Mouse (Mus musculus) left cerebral cortex, adult 8-10 months (tissue): Measurements from ENCODE around the gene Fto. TPM values are rescaled to one million over a fixed set of nuclear protein-coding genes. Genes with fewer than 3 reads are reported as not detected.

Source experiments
- DNase-seq, 2 experiments: peaks; one replicate each; pipeline ENCODE4 v3.0.0; 2022; ENCODE audit warnings: low spot score in 2 of 2
- total RNA-seq, 4 experiments: library from RNA; stranded (reverse); gene quantifications; 2 replicates each; pipeline ENCODE4 v1.2.4; 2022

Fto gene
- total RNA-seq, 4 experiments from 2014 or later = 155 to 180 (median 173) TPM

DNA sequence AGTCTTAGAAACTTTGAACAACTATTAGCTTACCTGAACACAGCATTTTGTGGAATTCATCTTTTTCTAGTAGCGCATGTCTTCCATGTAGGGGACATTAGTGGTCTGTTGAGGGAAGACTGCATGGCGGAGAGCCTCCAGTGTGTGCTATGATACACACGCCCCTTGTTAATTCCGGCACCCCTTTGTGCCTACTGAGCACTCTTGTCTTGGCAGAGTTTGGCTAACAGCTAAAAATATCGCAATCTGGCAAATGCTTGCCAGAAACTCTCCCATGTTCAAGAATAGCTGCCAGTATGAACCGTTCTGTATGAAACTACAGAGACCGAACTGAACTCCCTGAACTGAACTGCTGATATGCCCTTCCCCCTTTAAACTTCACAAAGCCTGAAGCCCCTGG, 10.2 kb downstream of the Fto start:
- DNase-seq = no peak

DNA sequence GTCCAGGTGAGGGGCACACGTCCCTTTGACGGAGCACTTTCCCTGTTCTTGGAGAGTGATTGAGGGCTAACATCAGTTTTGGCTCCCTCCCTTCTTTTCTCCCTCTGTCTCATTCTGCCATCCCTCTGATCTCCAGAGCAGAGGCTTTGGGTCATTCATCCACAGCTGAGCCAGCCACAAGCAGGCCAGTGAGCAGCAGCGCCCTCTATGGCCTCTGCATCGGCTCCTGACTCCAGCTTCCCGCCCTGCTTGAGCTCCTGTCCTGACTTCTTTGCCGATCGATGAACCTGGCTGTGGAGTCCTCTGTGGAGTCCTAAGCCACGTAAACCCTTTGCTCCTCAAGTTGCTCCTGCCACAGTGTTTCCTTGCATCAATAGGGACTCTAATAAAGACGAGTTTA, 10.9 kb downstream of the Fto start:
- no peak for DNase-seq

DNA sequence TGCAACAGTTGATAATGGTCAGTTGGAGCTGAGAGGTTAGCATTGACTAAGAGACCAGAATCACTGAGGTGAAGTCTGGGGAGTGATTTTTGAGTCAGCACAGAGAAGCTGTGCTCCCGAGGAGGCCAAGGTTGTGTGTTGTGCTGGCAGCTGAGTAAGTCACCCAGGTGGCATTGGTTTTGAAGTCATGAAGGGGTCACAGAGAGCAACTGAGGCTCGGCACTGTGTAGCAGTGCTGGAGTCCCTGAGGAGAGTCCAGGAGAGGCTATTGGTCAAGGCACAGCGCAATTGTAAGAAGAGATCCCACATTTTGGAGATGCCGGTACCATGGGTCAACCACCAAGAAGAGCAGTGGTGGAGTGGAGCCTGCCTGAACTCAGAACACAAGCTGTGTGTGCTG, 11.6 kb downstream of the Fto start:
- DNase-seq = no peak

DNA sequence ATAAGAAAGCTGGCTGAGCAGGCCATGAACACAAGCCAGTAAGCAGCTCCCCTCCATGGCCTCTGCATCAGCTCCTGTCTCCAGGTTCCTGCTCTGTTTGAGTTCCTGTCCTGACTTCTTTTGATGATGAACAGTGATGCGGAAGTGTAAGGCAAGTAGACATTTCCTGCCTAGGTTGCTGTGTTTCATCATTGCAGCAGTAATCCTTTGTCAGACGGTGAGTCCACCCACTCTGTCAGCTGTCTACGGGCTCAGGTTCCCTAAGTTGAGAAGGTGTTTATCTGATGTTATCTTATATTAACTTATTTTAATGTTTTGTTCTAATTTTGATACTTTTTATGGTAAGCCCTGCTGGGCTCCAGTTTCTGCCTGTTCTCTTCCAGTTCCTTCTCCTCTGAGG, 12.7 kb downstream of the Fto start:
- no peak for DNase-seq

DNA sequence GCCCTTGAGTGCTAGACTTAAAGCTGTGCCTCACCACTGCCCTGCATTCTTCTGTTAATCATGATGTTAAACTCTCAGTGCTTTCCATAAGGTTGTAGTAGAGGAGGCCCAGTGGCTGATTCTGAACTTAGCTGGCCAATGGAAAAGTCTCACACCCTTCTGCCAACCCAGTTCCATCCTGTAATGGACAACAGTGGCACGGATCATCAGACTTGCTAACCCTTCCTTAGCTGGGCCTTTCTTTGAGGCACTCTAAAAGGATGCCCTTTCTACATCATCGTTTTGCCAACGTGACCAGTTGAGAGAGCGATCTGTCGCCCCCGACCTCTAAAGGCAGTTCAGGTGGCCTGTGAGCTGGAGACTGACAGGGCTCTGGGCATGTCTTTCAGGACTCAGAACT, 13.6 kb downstream of the Fto start:
- DNase-seq = no peak

DNA sequence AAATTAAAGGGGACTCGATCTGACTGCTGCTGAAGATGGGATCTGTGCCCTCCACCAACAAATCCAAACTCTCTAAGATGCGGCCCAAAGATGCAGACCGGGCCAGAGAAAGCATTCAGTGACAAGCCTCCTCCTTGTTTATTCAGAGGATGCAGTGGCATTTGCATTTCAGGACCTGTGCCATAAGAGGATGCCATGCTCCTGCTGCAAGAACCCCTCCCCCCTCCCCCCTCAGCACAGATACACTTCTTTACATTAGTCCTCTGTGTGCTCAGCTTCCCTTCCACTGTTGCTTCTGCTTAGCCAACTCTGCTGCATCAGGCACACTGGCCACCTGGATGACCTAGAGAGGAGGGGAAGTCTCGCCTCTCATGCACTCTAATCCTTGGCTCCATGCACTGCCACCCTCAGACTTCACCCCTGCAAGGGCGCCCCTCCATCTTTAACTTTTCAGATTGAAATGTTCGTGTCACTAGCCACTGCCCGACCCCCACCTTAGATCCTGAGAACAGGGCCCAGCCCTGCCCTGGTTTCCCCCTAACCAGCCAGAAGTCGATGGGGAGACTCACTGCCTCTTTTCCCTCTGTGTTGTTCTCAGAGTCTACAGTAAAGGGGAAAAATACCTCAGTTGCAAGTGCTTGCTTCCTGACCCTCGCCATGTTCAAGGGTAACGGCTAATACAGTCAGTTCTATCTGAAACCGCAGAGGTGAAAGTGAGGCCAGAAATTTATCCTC, 14.3 kb downstream of the Fto start:
- DNase-seq = no peak

DNA sequence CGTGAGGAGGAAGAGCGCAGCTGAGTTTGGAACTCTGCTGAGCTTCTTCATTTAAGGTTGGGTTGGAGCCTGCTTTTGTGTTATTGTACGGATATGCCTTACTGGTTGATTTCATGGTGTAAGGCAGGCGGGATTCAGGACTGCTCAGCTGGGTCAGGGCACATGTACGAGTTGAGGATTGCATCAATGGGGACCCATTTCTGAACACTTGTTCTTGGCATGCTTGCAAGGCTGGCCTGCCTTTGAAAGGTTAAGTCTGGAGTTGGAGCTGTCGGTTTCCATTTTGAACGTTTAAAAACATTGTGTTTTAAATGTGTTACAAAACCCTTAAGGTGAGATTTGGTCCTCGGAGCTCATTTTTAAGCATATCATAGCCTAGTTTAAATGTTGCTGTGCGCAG, 15.7 kb downstream of the Fto start:
- DNase-seq = no peak

DNA sequence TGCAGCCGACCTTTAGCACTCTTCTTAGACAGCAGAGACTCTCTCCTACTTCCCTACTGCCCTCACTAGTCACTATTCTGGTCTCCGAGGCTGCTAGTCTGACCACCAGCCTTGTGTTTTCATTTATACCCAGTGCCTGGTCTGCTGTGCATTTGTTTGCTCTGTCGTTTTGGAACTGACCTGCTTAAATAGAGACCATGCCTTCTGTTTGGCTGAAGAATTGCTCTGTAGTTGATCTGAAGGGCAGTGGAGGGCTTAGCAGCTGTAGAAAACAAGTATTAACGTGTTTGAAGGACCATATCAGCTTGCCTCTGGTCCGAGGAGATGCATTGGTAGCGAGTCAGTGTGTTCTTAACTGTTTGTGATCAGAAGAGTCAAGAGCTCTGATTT, 16.1 kb downstream of the Fto start:
- no peak for DNase-seq

- peak in 1 of 2 experiments; percentile 55 for DNase-seq
Measured at GRCm38 (mm10) chr8:91338389-91339154, 25.2 kb downstream of the Fto start.

- no peak for DNase-seq
Measured at GRCm38 (mm10) chr8:91339651-91340050, 26.3 kb downstream of the Fto start.

DNA sequence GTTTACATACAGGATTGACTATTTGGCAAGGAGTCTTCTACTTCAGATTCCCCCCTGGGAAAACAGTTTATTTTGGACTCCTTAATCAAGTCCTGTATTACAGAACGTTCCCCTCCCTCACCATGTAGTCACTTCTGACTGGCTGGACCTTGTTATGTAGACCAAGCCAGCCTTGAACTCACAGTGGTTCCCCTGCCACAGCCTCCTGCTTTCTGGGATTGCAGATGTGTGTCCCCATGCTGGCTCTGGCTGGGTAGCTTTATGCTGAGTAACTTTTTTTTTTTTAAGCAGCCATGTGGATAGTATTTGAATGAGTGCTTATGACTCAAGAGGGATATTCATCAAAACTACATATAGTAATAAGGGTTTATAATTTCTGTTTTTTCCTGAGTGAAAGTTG, 27.4 kb downstream of the Fto start:
- DNase-seq = no peak

DNA sequence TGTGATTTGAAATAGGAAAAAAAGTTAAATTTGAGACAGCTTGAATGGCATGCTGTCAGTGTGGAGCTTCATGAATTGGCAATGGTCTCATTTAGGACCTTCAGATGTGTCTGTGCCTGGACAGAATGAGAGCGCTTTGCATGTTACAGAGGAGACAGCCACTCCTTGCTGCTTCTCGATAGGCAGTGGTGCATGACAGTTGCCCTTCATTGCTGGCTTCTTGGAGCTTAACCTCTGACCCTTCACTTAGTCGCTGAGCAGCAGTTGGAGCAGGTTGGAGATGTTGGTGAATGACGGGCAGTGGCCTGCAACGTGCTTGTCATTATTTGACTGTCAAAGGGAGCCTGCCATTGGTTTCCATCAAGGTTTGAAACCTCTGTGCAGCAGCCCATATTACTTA, 28.9 kb downstream of the Fto start:
- DNase-seq = no peak

GRCm38 (mm10) chr8:91342798-91343197, 29.5 kb downstream of the Fto start:
- DNase-seq = no peak

DNA sequence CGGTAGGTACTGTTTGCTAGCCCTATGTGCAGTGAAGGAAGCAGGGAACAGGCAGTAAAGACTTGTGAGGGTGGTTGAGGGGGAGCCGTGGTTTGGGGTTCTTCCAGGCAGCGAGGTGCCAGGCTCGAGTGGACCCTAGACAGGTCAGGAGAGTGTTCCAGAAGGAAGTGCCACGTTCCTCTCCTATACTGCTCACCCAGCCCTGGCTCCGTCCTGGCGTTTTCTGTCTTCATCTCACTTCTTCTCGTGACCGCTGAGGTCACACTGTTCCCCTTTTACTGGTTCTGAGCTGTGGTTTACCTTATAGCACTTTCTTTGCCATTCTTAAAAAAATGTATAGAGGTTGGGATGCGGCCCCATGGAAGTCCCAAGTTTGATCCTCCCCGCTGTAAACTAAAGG, 31.3 kb downstream of the Fto start:
- DNase-seq = no peak

- no peak for DNase-seq
Measured at GRCm38 (mm10) chr8:91347146-91347545, 33.8 kb downstream of the Fto start.

DNA sequence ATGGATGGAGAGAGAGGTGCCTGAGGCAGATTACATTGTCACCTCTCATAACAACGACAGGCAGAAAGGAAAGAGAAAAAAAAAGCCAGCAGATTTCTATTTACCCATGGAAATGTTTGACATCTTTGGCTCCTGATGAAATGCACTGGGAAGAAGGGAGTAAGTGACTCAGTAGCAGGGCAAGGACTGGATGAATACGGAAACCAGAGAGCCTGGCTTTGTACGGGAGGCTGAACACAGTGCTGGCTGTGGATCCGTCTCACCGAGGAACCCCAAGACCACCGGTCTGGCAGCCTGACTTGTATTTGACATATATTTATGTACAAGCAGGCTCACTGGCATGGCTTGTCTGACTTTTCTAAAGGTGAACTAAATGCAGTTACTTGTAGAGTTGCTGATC, 34.3 kb downstream of the Fto start:
- no peak for DNase-seq

GRCm38 (mm10) chr8:91349816-91350215, 36.5 kb downstream of the Fto start:
- DNase-seq = no peak

- DNase-seq = peak; percentile 23 to 52
Measured at GRCm38 (mm10) chr8:91350628-91351027, 37.3 kb downstream of the Fto start.

DNA sequence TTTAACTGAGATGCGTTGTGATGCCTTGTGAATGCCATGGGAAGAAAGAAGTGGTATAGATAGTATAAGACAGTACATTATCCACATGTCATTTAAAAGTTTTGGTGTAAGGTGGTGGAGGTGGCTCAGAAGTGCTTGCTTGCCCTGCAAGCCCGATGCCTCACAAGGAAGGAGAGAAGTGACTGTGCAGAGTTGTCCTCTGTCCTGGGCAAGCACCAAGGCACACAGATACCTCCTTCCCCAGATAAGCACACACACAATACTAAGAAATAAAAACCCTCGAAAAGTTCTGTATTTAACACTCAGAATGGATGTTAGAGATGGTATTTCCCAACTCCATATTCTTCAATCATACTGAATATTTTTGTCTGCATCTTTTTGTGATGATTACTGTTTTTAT, 39.3 kb downstream of the Fto start:
- no peak for DNase-seq

GRCm38 (mm10) chr8:91353062-91353461, 39.7 kb downstream of the Fto start:
- no peak for DNase-seq

GRCm38 (mm10) chr8:91353907-91354306, 40.6 kb downstream of the Fto start:
- DNase-seq = no peak

DNA sequence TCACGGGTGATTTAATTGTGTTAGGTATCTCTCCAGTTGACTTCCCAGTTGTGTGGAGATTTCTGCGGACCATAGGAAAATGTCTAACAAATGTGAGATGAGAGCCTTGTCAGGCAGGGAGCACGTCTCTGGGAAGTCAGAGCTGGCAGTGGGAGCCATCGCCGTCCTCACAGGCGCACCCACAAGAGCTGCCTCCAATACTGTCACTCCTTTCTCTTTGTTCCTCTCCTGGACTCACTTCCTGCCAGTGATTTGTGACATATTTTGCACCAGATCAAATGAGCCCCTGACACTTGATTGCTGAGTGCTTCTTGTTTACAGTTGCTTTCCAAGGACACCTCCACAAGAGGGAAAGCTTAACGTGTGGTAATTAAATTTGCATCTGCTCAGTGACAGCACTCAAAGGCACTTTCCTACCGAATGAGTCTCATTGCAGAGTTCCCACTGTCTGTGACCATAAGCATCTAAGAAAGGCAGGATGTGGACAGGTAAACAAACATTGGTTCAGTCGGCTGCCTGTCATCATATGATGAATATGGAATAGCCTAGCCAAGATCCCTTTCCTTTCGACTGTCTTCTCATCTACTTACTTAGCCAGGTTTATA, 42.1 kb downstream of the Fto start:
- no peak for DNase-seq
